Mouse (Mus musculus) embryo, embryonic 11 days (tissue): Measurements from ENCODE around the gene Atp5mpl.
"Not testable (repeated sequence)": the region's sequence is repeated elsewhere in the genome, so short reads cannot be mapped to it uniquely, and the experiment has no call there.

ENCODE experiments used
- DNase-seq: peaks from one replicate; pipeline ENCODE4 v3.0.0-alpha.2; 2015

Atp5mpl gene

DNA sequence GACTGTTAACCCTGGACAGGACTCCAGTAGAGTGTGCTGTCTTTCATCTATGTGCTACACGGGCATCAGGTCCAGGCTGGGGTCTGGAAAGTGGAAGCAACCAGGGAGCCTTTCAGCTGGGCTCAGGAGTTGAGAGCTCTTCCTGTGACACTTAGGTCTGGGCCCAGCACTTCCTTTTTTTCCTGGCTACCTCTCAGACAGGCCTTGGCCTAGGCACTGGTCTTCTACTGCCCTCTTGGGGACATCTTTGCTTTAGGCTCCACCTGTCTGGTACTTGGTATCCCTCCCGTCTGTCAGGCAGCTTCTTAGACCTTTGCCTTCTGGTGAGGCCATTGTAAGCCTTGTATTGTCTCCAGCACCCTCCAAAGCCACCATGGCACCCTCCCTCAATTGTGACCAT lies 20.1 kb downstream of the Atp5mpl start:
- peak; percentile 61 for DNase-seq

DNA sequence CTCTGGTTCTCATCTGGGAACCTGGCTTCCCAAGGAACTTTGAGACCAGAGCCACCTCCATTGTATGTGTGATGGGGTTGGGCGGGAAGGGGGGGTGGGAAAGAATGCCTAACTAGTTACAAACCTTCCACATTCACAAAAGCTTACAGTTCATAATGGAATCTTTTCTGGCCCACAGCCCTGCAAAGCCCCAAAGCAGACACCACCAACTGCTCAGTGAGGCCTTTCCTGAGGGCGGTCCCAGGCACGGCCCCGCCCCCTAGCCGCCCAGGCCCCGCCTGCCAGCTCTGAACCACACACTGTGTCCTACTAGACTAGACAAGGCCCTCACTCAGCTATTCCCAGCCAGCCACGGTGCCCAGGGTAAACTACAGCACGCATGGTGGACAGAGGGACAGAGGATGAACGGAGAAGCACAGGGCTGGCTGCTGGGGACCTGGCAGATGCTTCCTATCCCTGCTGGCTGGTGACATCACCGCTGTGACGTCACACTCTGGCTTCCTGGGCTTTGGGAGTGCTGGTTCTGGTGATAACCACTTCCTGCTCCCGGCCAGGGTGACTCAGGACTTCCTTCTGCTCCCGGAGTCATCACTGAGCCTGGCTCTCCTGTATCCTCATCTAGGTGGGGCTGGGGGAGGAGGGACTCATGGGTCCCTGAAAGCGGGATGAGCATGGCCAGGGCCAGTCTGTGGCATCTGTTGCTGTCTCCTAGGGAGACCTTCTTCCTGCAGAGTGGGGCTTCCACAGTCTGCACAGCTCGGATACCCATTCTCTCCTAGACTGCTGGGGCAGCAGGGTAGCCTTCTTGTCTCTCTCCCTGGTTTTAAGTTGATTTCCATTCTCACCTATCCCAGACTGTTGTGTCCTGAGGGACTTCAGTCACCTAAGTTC lies 20.8 kb downstream of the Atp5mpl start:
- DNase-seq = not testable (repeated sequence)

DNA sequence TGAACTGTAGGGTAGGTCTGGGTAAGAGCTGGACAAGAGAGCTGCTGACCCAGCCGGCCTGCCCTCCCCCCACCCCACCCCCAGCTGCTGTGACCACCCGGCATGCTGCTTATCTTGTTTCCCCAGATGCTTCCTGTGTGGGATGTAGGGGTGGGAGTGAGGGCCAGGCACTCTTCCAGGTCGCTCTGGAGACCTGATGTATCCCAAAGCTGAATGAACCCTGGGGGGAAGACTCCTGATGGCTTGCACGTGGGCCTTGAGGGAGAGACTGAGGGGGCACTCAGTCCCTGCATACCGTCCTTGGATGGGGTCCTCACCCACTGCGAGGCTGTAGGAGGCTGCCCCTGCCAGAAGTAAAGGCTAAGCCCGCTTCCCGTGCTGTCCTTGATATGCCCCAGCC lies 21.7 kb downstream of the Atp5mpl start:
- no peak for DNase-seq

DNA sequence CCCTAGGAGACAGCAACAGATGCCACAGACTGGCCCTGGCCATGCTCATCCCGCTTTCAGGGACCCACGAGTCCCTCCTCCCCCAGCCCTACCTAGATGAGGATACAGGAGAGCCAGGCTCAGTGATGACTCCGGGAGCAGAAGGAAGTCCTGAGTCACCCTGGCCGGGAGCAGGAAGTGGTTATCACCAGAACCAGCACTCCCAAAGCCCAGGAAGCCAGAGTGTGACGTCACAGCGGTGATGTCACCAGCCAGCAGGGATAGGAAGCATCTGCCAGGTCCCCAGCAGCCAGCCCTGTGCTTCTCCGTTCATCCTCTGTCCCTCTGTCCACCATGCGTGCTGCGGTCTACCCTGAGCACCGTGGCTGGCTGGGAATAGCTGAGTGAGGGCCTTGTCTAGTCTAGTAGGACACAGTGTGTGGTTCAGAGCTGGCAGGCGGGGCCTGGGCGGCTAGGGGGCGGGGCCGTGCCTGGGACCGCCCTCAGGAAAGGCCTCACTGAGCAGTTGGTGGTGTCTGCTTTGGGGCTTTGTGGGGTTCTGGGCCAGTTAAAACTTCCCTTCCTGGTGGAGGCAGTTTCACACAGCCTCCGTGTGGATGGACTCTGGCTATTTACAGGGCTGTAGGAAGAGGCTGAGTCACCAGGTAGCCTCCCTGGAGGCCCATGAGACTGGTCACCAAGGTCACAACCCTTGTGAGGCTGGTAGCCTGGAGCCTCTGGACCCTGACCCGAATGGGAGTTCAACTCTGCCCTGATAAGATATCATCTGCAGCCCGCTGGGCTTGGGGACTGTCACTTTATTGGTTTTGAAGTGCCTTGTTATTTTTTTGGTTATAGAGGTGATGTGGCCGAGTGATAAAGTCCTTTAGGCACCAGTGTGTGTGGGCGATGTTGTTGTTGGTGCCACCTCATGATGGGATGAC lies 22.5 kb downstream of the Atp5mpl start:
- not testable (repeated sequence) for DNase-seq

- DNase-seq = no peak
Observed at GRCm38 (mm10) chr12:111943421-111944064, 23.2 kb downstream of the Atp5mpl start.

DNA sequence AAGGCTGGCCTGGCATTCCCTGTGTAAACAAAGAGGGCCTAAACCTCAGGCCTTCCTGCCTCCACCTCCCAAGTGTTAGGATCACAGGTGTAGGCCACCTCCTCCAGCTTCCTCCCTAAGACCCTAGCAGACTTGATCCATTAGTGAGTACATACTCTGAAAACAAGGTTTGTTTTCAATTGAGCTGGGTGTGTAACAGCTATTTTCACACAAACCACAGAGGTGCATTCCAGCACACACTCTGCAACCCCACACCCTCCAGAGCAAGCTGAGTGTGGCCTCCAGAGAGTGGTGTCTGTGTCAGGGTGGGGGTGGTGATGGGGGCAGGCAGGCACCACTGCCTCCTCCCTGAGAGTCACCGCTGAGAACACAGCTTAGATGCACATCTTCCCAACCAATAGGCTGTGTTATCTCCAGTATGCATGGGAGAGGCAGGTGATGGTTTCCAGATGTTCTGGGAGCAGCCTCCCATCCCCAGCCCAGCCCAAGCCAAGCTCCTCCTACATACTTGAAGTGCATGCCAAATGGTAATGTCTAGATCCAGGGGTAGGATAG lies 28.1 kb downstream of the Atp5mpl start:
- DNase-seq = peak; percentile 67

GRCm38 (mm10) chr12:111936706-111937550 lies 29.8 kb downstream of the Atp5mpl start:
- no peak for DNase-seq

DNA sequence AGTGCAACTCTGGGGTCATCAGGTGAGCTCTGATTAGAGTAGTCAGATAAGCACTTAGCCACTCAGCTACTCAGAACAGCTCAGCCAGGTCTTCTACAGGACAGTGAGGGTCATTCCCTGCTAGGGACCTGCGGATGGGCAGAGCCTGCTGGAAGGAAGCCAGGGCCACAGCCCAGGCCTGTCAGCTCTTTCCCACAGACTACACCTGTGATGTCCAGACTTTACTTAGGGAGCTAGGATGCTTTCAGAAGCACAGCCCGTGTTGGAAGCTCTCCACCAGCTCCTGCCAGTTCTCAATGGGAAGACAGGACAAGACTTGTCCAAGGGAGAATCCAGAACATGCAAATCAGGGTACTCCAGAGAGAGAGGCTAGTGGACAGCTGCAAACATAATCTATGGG lies 32.8 kb downstream of the Atp5mpl start:
- DNase-seq = no peak

- no peak for DNase-seq
Observed at GRCm38 (mm10) chr12:111933032-111933704, 33.6 kb downstream of the Atp5mpl start.

GRCm38 (mm10) chr12:111932513-111932912 lies 34.3 kb downstream of the Atp5mpl start:
- no peak for DNase-seq

DNA sequence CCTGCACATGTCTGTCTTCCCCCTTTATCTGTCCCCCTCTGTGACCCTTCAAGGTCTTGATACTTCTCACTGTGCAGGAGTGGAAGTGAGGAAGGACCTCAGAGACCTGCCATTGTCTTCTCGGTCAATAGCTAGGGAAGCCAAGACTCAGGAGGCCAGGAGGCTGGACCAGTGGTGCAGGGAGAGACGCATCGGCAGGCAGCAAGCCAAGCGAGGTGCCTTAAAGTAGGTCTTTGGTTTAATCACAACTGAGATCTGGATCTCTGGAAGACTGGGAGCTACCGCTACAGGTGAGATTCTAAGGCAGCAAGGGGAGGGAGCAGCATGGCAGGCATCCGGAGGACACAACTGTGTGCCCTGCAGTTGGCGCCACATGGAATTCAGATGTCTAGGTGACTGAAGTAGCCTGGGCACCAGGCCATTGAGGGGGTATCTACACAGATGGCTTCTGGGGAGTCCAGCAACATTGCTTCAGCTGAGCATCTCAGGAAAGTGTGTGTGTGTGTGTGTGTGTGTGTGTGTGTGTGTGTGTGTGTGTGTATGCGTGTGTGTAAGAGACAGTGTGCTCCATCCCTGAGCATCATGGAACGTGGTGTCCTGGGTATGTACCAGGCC lies 35.3 kb downstream of the Atp5mpl start:
- no peak for DNase-seq

GRCm38 (mm10) chr12:111928411-111928966 lies 38.3 kb downstream of the Atp5mpl start:
- no peak for DNase-seq

DNA sequence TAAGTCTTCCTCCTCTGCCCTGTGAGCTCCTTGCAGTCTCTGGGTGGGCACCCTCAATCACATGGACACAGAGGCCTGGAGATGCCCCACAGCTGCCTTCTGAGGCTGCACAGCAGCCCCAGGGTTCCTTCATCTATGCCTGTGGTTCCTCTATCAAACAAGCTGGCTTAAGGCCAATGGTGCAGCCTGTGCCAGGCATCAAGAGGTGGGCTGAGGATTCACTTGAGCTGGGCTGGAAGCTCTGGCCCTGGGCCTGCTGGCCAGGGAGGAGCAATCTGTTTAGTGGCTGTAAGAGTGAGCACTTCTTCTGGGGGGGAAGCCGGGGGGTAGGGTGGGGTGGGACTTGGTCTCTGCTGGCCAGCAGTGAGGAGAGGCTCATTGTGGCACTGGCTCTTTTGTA lies 39.4 kb downstream of the Atp5mpl start:
- no peak for DNase-seq

DNA sequence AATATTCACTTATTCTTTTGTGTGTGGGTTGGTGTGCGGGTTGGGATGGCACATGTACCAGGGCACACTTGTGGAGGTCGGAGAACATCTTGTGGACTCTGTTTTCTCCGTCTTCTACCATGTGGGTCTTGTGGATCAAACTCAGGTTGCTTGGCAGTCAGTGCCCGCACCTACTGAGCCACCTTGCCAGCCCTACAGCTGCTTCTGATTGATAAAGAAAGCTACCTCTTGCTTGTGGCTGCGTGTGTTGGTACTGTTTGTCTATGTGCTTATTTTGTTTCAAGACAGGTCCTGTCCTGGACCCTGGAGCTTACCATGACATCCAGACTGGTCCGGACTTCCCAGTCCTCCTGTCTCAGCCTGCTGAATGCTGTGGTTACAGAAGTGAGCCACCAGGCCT lies 43.7 kb downstream of the Atp5mpl start:
- DNase-seq = no peak

GRCm38 (mm10) chr12:111920046-111920445 lies 46.7 kb downstream of the Atp5mpl start:
- DNase-seq = no peak

DNA sequence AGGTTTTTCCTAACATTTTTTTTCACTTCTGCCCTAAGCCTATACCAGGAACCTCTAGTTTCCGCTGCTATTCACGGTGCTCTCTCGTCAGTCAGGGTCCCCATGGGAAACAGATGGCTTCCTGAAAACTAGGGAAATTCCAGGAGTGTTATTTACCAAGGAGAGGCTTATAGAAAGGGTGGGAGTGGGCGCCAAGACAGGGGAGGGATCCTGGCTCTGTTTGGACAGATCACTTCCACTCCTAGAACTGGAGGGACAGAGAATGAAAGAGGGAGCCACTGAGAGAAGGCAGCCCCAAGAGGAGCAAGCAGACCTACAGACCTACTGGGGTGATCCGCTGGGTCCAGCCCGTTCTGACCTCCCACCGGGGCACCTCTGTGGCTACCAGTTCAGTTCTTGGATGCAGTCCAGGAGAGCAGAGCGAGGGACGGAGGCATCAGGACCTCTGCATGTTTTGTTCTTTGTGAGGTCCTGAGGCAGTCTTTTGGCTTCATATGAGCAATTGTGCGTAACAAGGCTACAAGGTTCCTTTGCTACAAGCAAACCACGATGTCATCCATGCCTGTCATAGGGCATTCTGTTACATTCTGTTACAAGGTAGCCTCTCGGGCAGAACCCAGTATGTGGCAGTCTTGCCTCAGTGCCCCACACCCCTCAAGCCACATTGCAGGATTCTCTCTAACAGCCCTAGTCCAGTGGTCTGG lies 50.1 kb downstream of the Atp5mpl start:
- no peak for DNase-seq

DNA sequence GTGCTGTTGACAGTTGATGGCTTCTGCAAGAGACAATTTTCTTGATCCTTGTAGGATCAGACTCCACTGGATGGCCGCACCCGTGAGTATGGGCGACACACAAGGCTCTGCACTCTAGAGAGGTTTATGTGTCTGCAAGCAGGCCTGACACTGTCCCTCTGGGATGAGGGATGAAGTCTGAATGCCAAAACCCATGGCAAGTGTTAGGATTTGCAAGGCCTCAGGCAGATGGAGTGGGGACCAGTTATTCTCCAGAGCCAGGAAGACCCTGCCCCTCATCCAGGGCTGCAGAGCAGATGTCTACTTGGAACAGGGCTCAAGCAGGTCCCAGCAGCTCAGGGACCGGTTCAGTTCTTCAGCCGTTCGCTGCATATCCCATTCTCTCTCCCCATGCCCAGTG lies 51.0 kb downstream of the Atp5mpl start:
- no peak for DNase-seq

DNA sequence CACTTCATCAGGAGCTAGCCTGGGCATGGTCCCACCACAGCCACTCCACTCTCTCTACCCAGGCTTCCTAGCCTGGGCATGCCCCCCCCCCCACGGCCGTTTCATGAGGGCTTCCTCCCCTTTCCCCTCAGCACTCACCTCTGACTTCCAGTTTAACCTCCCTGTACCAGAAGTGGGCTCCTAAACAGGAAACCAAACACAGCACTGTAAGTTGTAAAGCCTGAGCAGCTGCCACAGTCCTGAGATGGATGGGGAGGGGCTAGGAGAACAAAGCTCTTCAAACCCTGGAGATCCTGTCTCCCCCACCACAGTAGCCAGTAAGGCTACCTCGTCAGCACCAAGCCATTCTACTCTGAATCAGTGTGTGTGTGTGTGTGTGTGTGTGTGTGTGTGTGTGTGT lies 52.7 kb downstream of the Atp5mpl start:
- no peak for DNase-seq

DNA sequence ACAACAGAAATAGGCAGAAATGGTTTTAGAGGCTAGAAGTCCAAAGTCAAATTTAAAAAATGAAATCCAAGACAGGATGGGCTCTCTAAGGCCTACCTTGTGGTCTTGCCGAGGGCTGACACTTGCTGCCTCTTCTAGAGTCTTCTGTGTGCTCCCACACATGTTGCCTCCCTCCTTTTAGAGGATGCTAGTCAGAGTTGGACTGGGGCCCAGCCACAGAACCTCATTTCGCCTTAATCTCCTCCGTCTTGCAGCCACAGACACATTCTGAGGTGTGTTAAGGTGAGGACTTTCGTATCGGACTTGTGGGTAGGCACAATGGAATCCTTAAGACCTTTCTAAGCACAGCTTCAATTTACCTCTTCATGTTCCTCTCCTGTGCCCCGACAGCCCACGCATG lies 54.0 kb downstream of the Atp5mpl start:
- no peak for DNase-seq

GRCm38 (mm10) chr12:111911796-111912195 lies 55.0 kb downstream of the Atp5mpl start:
- DNase-seq = no peak
